Mouse (Mus musculus) stomach, embryonic 15.5 days (tissue): ENCODE data around the gene Golm1. TPM values are rescaled to one million over a fixed set of nuclear protein-coding genes. Genes with fewer than 3 reads are reported as not detected.
A peak's percentile ranks its signal among the peaks of the same experiment; 100 is the strongest.
"Not testable (repeated sequence)": the region's sequence is repeated elsewhere in the genome, so short reads cannot be mapped to it uniquely, and the experiment has no call there.

Source experiments
- ATAC-seq: fragments of 200-750 bp; cut with Nextera tagmentation; 2 replicates; pipeline ENCODE4 v1.8.0; 2017; ENCODE audit warnings: low read depth, moderate number of reproducible peaks, moderate TSS enrichment; ENCODE audit not compliant: insufficient read depth, low FRiP score
- H3K27ac ChIP-seq: fragments of 300-500 bp; sonication (generic); 2 replicates; pipeline ENCODE4 v1.5.1; 2015; ENCODE audit warnings: mild to moderate bottlenecking, inconsistent platforms
- H3K27me3 ChIP-seq: fragments of 300-500 bp; sonication (generic); replicated peaks from 2 replicates; pipeline ENCODE4 v1.6.1; 2015; ENCODE audit warnings: inconsistent platforms
- H3K36me3 ChIP-seq: fragments of 300-500 bp; sonication (generic); 2 replicates; pipeline ENCODE4 v1.6.1; 2015; ENCODE audit warnings: inconsistent platforms
- H3K4me1 ChIP-seq: fragments of 300-500 bp; sonication (generic); 2 replicates; pipeline ENCODE4 v1.6.1; 2015; ENCODE audit warnings: inconsistent platforms
- H3K4me2 ChIP-seq: fragments of 300-500 bp; sonication (generic); 2 replicates; pipeline ENCODE4 v1.6.1; 2015; ENCODE audit warnings: mild to moderate bottlenecking, inconsistent platforms
- H3K4me3 ChIP-seq: fragments of 300-500 bp; sonication (generic); replicated peaks from 2 replicates; pipeline ENCODE4 v1.5.1; 2015; ENCODE audit warnings: inconsistent platforms
- H3K9ac ChIP-seq: fragments of 300-500 bp; sonication (generic); 2 replicates; pipeline ENCODE4 v1.6.1; 2015; ENCODE audit warnings: inconsistent platforms
- H3K9me3 ChIP-seq: fragments of 300-500 bp; sonication (generic); 2 replicates; pipeline ENCODE4 v1.6.1; 2016; ENCODE audit warnings: inconsistent platforms
- WGBS: fragments of 180-500 bp; shearing (Covaris S2); methylation state at CpG from one replicate; pipeline ENCODE4 v1.1.7; 2015; 5-methylcytosine and 5-hydroxymethylcytosine counted together
- polyA plus RNA-seq: library from polyadenylated mRNA; unstranded; fragments of >200 nt; fragmentation: Nextera tagmentation; extraction: Ambion mirVana; gene quantifications from 2 replicates; pipeline ENCODE4 v1.2.1, GENCODE M21; 2015

The Golm1 gene
- polyA plus RNA-seq, 1 experiment from 2014 or later: 77.2 TPM

DNA sequence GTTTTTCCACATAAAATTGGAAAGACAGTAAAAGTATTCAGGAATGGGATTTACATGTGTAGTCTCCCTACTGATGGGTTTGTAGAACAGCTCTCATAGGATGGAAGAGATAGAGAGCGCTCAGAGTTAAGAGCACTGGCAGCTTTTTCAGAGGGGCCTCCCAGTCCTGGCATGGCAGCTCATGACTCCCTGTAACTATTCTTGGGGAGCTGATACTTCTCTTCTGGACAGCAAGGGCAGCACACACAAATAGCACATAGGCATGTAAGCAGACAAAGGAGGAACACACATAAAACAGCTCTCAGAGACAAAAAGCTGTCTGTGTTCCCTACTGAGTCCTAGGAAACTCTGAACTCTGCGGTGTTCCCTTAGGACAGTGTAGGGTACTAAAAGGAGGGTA lies 65.2 kb downstream of the Golm1 start:
- H3K4me2 ChIP-seq: no peak overlapping the region

DNA sequence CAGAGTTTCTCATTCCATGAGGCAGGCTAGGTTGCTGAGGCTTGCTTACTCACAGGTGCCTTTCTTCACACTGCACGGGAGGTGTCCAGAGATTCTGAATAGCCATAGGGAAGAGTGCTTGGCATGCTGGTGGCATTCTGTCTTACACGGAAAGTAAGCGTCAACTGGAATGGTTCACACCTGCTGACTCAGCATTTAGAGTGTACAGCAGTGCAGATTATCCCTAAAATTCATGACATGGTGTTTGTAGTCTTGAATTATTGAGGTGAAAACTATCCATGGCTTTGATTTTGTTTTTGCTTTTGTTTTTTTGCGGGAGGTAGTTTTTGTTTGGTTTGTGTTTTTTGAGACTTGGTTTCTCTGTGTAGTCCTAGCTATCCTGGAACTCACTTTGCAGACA lies 65.7 kb downstream of the Golm1 start:
- WGBS: 90% methylated on average over 4 of the region's 4 CpGs
- no peaks in the 10 kb centered on the region for H3K9me3 ChIP-seq
- no peak overlapping the region for H3K4me3 ChIP-seq
- no peaks in the 10 kb centered on the region for H3K4me1 ChIP-seq
- no peak overlapping the region for H3K9ac ChIP-seq
- H3K27ac ChIP-seq: no peak overlapping the region
- H3K36me3 ChIP-seq: peaks cover 50% of the 10 kb centered on the region
- H3K4me2 ChIP-seq: no peak overlapping the region
- no peaks in the 10 kb centered on the region for H3K27me3 ChIP-seq
- ATAC-seq: no peak

More for the DNA sequence above, 65.2 kb downstream of the Golm1 start:
- H3K9me3 ChIP-seq: no peaks in the 10 kb centered on the region
- WGBS: 89% methylated on average over 2 of the region's 2 CpGs
- H3K27ac ChIP-seq: no peak overlapping the region
- no peak overlapping the region for H3K9ac ChIP-seq
- H3K4me3 ChIP-seq: no peak overlapping the region
- no peak for ATAC-seq
- peaks cover 51% of the 10 kb centered on the region for H3K36me3 ChIP-seq
- H3K27me3 ChIP-seq: no peaks in the 10 kb centered on the region
- no peaks in the 10 kb centered on the region for H3K4me1 ChIP-seq

GRCm38 (mm10) chr13:59605221-59605922 lies 70.2 kb downstream of the Golm1 start:
- H3K27me3 ChIP-seq: no peaks in the 10 kb centered on the region
- WGBS: 58% methylated on average over 10 of the region's 10 CpGs
- peak; percentile 77 for ATAC-seq
- H3K4me3 ChIP-seq: no peak overlapping the region
- H3K9me3 ChIP-seq: no peaks in the 10 kb centered on the region
- no peak overlapping the region for H3K4me2 ChIP-seq
- H3K27ac ChIP-seq: no peak overlapping the region
- H3K9ac ChIP-seq: no peak overlapping the region
- peaks cover 56% of the 10 kb centered on the region for H3K36me3 ChIP-seq
- H3K4me1 ChIP-seq: no peaks in the 10 kb centered on the region

- peaks cover 50% of the 10 kb centered on the region for H3K36me3 ChIP-seq
- no peak overlapping the region for H3K4me2 ChIP-seq
- no peak for ATAC-seq
- no peaks in the 10 kb centered on the region for H3K9me3 ChIP-seq
- H3K27me3 ChIP-seq: no peaks in the 10 kb centered on the region
- no peak overlapping the region for H3K9ac ChIP-seq
- H3K4me1 ChIP-seq: no peaks in the 10 kb centered on the region
- WGBS: 77% methylated on average over 1 of the region's 1 CpGs
- H3K4me3 ChIP-seq: no peak overlapping the region
- no peak overlapping the region for H3K27ac ChIP-seq
Measured at GRCm38 (mm10) chr13:59604511-59604910, 71.1 kb downstream of the Golm1 start.

DNA sequence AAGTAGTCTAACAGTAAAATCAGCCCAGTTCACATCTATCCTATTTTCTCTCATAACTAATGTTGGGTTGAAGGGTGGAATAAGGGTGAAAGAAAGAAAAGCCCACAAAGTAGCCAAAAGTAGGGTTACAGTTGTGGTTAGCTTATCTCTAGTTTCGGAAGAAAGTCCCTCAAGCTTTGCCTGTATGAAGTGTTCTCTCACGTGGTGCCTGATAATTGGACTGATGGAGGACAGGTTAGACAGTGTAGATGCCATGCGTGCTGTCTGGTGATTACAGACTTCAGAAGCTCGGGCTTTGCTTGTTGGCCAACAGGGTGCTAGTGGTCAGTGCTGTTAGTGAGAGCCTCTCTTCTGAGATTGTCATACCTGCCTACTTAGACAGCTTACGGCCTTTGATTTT lies 72.5 kb downstream of the Golm1 start:
- WGBS: 87% methylated on average over 5 of the region's 5 CpGs

GRCm38 (mm10) chr13:59592630-59593029 lies 83.0 kb downstream of the Golm1 start:
- ATAC-seq: peak; percentile 63; the same call in 1 of the 2 replicates
- H3K36me3 ChIP-seq: peaks cover 24% of the 10 kb centered on the region

More for the DNA sequence above, 72.5 kb downstream of the Golm1 start:
- no peaks in the 10 kb centered on the region for H3K27me3 ChIP-seq
- no peak overlapping the region for H3K4me3 ChIP-seq
- no peak overlapping the region for H3K9ac ChIP-seq
- peaks cover 41% of the 10 kb centered on the region for H3K36me3 ChIP-seq
- no peaks in the 10 kb centered on the region for H3K9me3 ChIP-seq
- no peak for ATAC-seq
- H3K4me1 ChIP-seq: no peaks in the 10 kb centered on the region
- no peak overlapping the region for H3K27ac ChIP-seq
- H3K4me2 ChIP-seq: no peak overlapping the region

DNA sequence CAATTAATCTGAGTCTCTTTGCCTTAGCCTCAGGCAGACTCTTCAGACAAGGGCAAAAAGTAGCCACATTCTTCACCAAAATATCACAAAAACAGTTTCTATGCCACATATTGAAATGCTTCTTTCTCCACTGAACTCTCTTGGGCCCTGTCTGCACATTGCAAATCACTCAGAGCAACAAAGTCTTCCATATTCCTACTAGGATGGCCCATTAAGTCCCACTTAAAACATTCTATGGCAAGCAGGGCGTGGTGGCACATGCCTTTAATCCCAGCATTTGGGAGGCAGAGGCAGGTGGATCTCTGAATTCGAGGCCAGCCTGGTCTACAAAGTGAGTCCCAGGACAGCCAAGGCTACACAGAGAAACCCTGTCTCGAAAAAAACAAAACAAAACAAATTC lies 83.6 kb downstream of the Golm1 start:
- ATAC-seq, H3K4me3 ChIP-seq, H3K9me3 ChIP-seq, H3K27me3 ChIP-seq, H3K4me2 ChIP-seq, H3K9ac ChIP-seq, H3K4me1 ChIP-seq, H3K27ac ChIP-seq: not testable (repeated sequence)
- peaks cover 24% of the 10 kb centered on the region for H3K36me3 ChIP-seq
- WGBS: 92% methylated on average over 3 of the region's 3 CpGs

More at GRCm38 (mm10) chr13:59592630-59593029, 83.0 kb downstream of the Golm1 start:
- H3K27me3 ChIP-seq: no peaks in the 10 kb centered on the region
- WGBS: 65% methylated on average over 1 of the region's 1 CpGs
- H3K27ac ChIP-seq: no peak overlapping the region
- no peak overlapping the region for H3K4me2 ChIP-seq
- H3K9me3 ChIP-seq: no peaks in the 10 kb centered on the region
- no peak overlapping the region for H3K4me3 ChIP-seq
- no peaks in the 10 kb centered on the region for H3K4me1 ChIP-seq
- H3K9ac ChIP-seq: no peak overlapping the region

GRCm38 (mm10) chr13:59590691-59591090 lies 84.9 kb downstream of the Golm1 start:
- H3K27ac ChIP-seq: no peak overlapping the region
- peaks cover 24% of the 10 kb centered on the region for H3K36me3 ChIP-seq
- no peak overlapping the region for H3K4me3 ChIP-seq
- peaks cover 6% of the 10 kb centered on the region for H3K4me1 ChIP-seq
- WGBS: 89% methylated on average over 4 of the region's 4 CpGs
- no peak overlapping the region for H3K4me2 ChIP-seq
- no peak for ATAC-seq
- no peaks in the 10 kb centered on the region for H3K27me3 ChIP-seq
- H3K9ac ChIP-seq: no peak overlapping the region
- no peaks in the 10 kb centered on the region for H3K9me3 ChIP-seq

- Histone ChIP-seq H3K27ac (no peak overlapping the region), H3K9me3 (no peaks in the 10 kb centered on the region)
Measured at GRCm38 (mm10) chr13:59589672-59590071, 85.9 kb downstream of the Golm1 start.

DNA sequence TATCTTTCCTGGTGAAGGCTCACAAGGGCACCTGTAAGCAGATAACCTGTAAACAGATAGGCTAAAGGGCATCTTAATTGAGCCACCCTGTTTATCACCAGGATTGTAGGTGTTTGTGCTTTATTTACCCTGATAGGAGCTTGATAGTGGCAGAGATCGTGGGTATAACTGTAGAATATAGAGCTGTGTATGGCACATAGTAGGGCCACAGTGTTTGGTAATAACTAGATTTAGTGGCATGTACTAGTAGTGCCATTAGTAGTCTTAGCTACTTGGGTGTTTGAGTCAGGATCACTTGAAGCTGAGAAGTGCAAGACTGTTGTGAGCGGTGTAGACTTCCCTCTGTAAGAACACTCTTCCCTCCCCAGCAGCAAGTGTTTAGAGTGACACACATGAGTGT lies 88.4 kb downstream of the Golm1 start:
- no peaks in the 10 kb centered on the region for H3K27me3 ChIP-seq
- no peak overlapping the region for H3K9ac ChIP-seq
- H3K4me2 ChIP-seq: 0 out of 2 replicates have a peak overlapping the region, but pooled peaks have one; percentile 78

More at GRCm38 (mm10) chr13:59589672-59590071, 85.9 kb downstream of the Golm1 start:
- no peak for ATAC-seq
- Histone ChIP-seq H3K4me1 (peaks cover 6% of the 10 kb centered on the region), H3K9ac (no peak overlapping the region), H3K27me3 (no peaks in the 10 kb centered on the region), H3K4me2 (no peak overlapping the region), H3K36me3 (peaks cover 24% of the 10 kb centered on the region), H3K4me3 (no peak overlapping the region)
- 80% methylated on average over 4 of the region's 4 CpGs for WGBS

GRCm38 (mm10) chr13:59585648-59586005 lies 90.0 kb downstream of the Golm1 start:
- H3K4me2 ChIP-seq: peak overlapping the region; percentile 78
- H3K9ac ChIP-seq: peak overlapping the region; percentile 82
- WGBS: 0% methylated on average over 28 of the region's 28 CpGs
- H3K27ac ChIP-seq: peak overlapping the region; percentile 70
- no peak for ATAC-seq
- H3K4me1 ChIP-seq: peaks cover 10% of the 10 kb centered on the region
- no peaks in the 10 kb centered on the region for H3K27me3 ChIP-seq
- peak overlapping the region; percentile 85 for H3K4me3 ChIP-seq
- H3K9me3 ChIP-seq: no peaks in the 10 kb centered on the region
- H3K36me3 ChIP-seq: peaks cover 10% of the 10 kb centered on the region

More for the DNA sequence above, 88.4 kb downstream of the Golm1 start:
- Histone ChIP-seq H3K9me3 (no peaks in the 10 kb centered on the region), H3K4me1 (peaks cover 10% of the 10 kb centered on the region), H3K36me3 (peaks cover 24% of the 10 kb centered on the region), H3K27ac (no peak overlapping the region), H3K4me3 (no peak overlapping the region)
- no peak for ATAC-seq
- 84% methylated on average over 2 of the region's 2 CpGs for whole genome bisulfite sequencing

DNA sequence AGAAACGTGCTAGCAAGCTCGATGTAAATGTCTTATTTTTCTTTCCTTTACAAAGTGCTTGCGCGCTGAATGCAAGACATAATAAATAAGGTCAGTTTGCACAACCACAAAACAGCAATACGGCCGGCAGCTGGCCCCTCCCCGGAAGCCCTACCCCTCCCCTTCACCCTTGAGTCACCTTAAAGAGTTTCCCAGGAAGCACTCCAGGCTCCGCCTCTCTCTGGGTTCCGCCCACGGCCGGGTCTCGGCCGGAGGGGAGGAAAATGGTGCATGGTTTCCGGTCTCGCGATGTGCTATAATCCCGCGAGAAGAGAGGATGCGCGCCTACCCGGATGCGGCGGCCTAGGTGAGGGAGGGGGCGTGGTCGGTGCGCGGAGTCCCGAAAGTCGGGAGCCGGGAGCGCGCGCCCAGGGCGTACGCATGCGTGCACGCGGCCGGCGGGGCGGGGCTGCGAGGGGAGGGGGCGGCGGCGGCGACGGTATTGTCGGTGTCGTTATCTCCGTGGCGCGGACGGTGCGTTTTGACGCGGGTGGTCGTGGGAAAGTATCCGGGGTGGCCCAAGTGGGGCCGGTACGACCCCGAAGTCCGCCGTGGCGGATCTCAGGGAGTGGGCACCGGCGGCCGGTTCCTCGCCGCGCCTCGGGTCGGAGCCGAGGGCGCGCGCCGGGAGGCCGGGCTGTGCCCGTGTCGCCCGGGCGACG lies 90.5 kb downstream of the Golm1 start, which contains the start of the genes Agtpbp1 and Naa35:
Gene Agtpbp1 (minus strand): TSS at position 281 of the 701 bp plus-strand sequence.
Gene Naa35 (plus strand): TSS at position 313 of the 701 bp plus-strand sequence.
- no peaks in the 10 kb centered on the region for H3K27me3 ChIP-seq
- WGBS: under 1% methylated on average over 79 of the region's 83 CpGs
- peak within 1 kb of the TSS; percentile 82 for H3K9ac ChIP-seq
- peak within 1 kb of the TSS; percentile 80 for H3K27ac ChIP-seq
- peak within 1 kb of the TSS; percentile 96 for H3K4me2 ChIP-seq
- peaks cover 10% of the 10 kb centered on the region for H3K4me1 ChIP-seq
- H3K36me3 ChIP-seq: peaks cover 7% of the 10 kb centered on the region
- no peaks in the 10 kb centered on the region for H3K9me3 ChIP-seq
- ATAC-seq: peak; percentile 97
- peak within 1 kb of the TSS; percentile 85 for H3K4me3 ChIP-seq
